Mouse (Mus musculus) bone marrow, adult 2 months (tissue): ENCODE measurements around the gene Sell.

ENCODE experiments used
- CTCF ChIP-seq: fragments of 200-500 bp; IDR thresholded peaks from 2 replicates; pipeline ENCODE4 v1.5.1; 2011; ENCODE audit warnings: low read length, control low read depth; ENCODE audit not compliant: control insufficient read depth, insufficient read depth
- POLR2A ChIP-seq: fragments of 200-500 bp; IDR thresholded peaks from 2 replicates; pipeline ENCODE4 v1.6.1; 2011; ENCODE audit warnings: low read depth, mild to moderate bottlenecking, control low read depth, low read length, borderline replicate concordance; ENCODE audit not compliant: control insufficient read depth

GRCm38 (mm10) chr1:164071111-164071510 is 9.3 kb downstream of the Sell start:
- TF ChIP-seq POLR2A (no peak), CTCF (no peak)
